Mouse (Mus musculus) neural tube, embryonic 14.5 days (tissue): ENCODE measurements around the gene Svopl. TPM values are rescaled to one million over a fixed set of nuclear protein-coding genes. Genes with fewer than 3 reads are reported as not detected.

Experiments
- ATAC-seq: fragments of 200-750 bp; cut with Nextera tagmentation; 2 replicates; pipeline ENCODE4 v1.8.0; 2017; ENCODE audit warnings: low read depth, mild to moderate bottlenecking, moderate TSS enrichment, moderate library complexity
- H3K27ac ChIP-seq: fragments of 300-500 bp; sonication (generic); 2 replicates; pipeline ENCODE4 v1.5.1; 2014; ENCODE audit warnings: low read depth, mild to moderate bottlenecking, control low read depth, low read length, moderate library complexity, mixed read lengths
- H3K27me3 ChIP-seq: fragments of 300-500 bp; sonication (generic); 2 replicates; pipeline ENCODE4 v1.6.1; 2014; ENCODE audit warnings: low read length; ENCODE audit not compliant: control insufficient read depth, insufficient read depth
- H3K36me3 ChIP-seq: fragments of 300-500 bp; sonication (generic); 2 replicates; pipeline ENCODE4 v1.6.1; 2014; ENCODE audit warnings: low read length, mixed read lengths; ENCODE audit not compliant: control insufficient read depth, insufficient read depth
- H3K4me1 ChIP-seq: fragments of 300-500 bp; sonication (generic); 2 replicates; pipeline ENCODE4 v1.6.1; 2014; ENCODE audit warnings: low read length; ENCODE audit not compliant: control insufficient read depth, insufficient read depth
- H3K4me2 ChIP-seq: fragments of 300-500 bp; sonication (generic); 2 replicates; pipeline ENCODE4 v1.6.1; 2014; ENCODE audit warnings: mild to moderate bottlenecking, low read depth, low read length, control low read depth
- H3K4me3 ChIP-seq: fragments of 300-500 bp; sonication (generic); 2 replicates; pipeline ENCODE4 v1.5.1; 2014; ENCODE audit warnings: low read depth, low read length, control low read depth, mixed read lengths
- H3K9ac ChIP-seq: fragments of 300-500 bp; sonication (generic); replicated peaks from 2 replicates; pipeline ENCODE4 v1.6.1; 2014; ENCODE audit warnings: low read depth, mild to moderate bottlenecking, control low read depth, low read length, mixed read lengths
- H3K9me3 ChIP-seq: fragments of 300-500 bp; sonication (generic); 2 replicates; pipeline ENCODE4 v1.6.1; 2016; ENCODE audit warnings: low read length; ENCODE audit not compliant: control insufficient read depth
- WGBS: fragments of 180-500 bp; shearing (Covaris S2); extraction: QIAGEN DNeasy Blood & Tissue Kit; methylation state at CpG from one replicate; pipeline ENCODE4 v1.1.7; 2014; 5-methylcytosine and 5-hydroxymethylcytosine counted together
- polyA plus RNA-seq: library from polyadenylated mRNA; unstranded; fragments of >200 nt; fragmentation: Nextera tagmentation; extraction: Ambion mirVana; gene quantifications from 2 replicates; pipeline ENCODE4 v1.2.1, GENCODE M21; 2014

Svopl gene
- polyA plus RNA-seq, 1 experiment from 2014 or later = 1.1 TPM

GRCm38 (mm10) chr6:38048800-38049561 lies 2.2 kb upstream of the Svopl start:
- WGBS = 65% methylated on average over 6 of the region's 6 CpGs
- H3K9me3 ChIP-seq = no peaks in the 10 kb centered on the region
- no peak overlapping the region for H3K27ac ChIP-seq
- no peaks in the 10 kb centered on the region for H3K36me3 ChIP-seq
- no peaks in the 10 kb centered on the region for H3K27me3 ChIP-seq
- no peaks in the 10 kb centered on the region for H3K4me1 ChIP-seq
- no peak overlapping the region for H3K9ac ChIP-seq
- H3K4me3 ChIP-seq = no peak overlapping the region
- no peak for ATAC-seq
- no peak overlapping the region for H3K4me2 ChIP-seq

GRCm38 (mm10) chr6:38048003-38048402 lies 1.2 kb upstream of the Svopl start:
- Histone ChIP-seq H3K4me1 (no peaks in the 10 kb centered on the region), H3K9me3 (no peaks in the 10 kb centered on the region), H3K36me3 (no peaks in the 10 kb centered on the region), H3K9ac (no peak overlapping the region), H3K27me3 (no peaks in the 10 kb centered on the region), H3K4me2 (no peak overlapping the region), H3K4me3 (no peak overlapping the region), H3K27ac (no peak overlapping the region)
- ATAC-seq = no peak
- WGBS = 90% methylated on average over 4 of the region's 4 CpGs

- 77% methylated on average over 5 of the region's 5 CpGs for WGBS
- H3K27ac ChIP-seq = no peak overlapping the region
- no peak overlapping the region for H3K4me2 ChIP-seq
- H3K9ac ChIP-seq = no peak overlapping the region
- H3K4me1 ChIP-seq = 0 out of 2 replicates have a peak, but pooled peaks cover 3% of the 10 kb centered on the region
- H3K36me3 ChIP-seq = no peaks in the 10 kb centered on the region
- ATAC-seq = no peak
- H3K9me3 ChIP-seq = no peaks in the 10 kb centered on the region
- no peak overlapping the region for H3K4me3 ChIP-seq
- no peaks in the 10 kb centered on the region for H3K27me3 ChIP-seq
Observed at GRCm38 (mm10) chr6:38032801-38033566, 13.8 kb downstream of the Svopl start.

- 51% methylated on average over 7 of the region's 7 CpGs for WGBS
- Histone ChIP-seq H3K4me2 (no peak overlapping the region), H3K4me1 (0 out of 2 replicates have a peak, but pooled peaks cover 3% of the 10 kb centered on the region), H3K9ac (no peak overlapping the region), H3K4me3 (no peak overlapping the region), H3K27me3 (no peaks in the 10 kb centered on the region), H3K27ac (no peak overlapping the region), H3K9me3 (no peaks in the 10 kb centered on the region), H3K36me3 (no peaks in the 10 kb centered on the region)
- ATAC-seq = no peak
Observed at GRCm38 (mm10) chr6:38031924-38032540, 14.8 kb downstream of the Svopl start.

GRCm38 (mm10) chr6:38028205-38028604 lies 18.6 kb downstream of the Svopl start:
- H3K9ac ChIP-seq = no peak overlapping the region
- H3K4me1 ChIP-seq = 0 out of 2 replicates have a peak, but pooled peaks cover 3% of the 10 kb centered on the region
- no peak overlapping the region for H3K4me2 ChIP-seq
- no peak overlapping the region for H3K27ac ChIP-seq
- H3K9me3 ChIP-seq = no peaks in the 10 kb centered on the region
- 68% methylated on average over 2 of the region's 2 CpGs for WGBS
- H3K36me3 ChIP-seq = no peaks in the 10 kb centered on the region
- H3K4me3 ChIP-seq = no peak overlapping the region
- ATAC-seq = no peak
- H3K27me3 ChIP-seq = no peaks in the 10 kb centered on the region

- Histone ChIP-seq H3K27ac (no peak overlapping the region), H3K4me2 (no peak overlapping the region), H3K4me1 (0 out of 2 replicates have a peak, but pooled peaks cover 3% of the 10 kb centered on the region), H3K9ac (no peak overlapping the region), H3K36me3 (no peaks in the 10 kb centered on the region), H3K27me3 (no peaks in the 10 kb centered on the region), H3K4me3 (no peak overlapping the region), H3K9me3 (no peaks in the 10 kb centered on the region)
- no peak for ATAC-seq
- 47% methylated on average over 1 of the region's 1 CpGs for WGBS
Observed at GRCm38 (mm10) chr6:38027771-38028170, 19.0 kb downstream of the Svopl start.

- WGBS = 40% methylated on average over 7 of the region's 7 CpGs
Observed at GRCm38 (mm10) chr6:38023284-38023683, 23.5 kb downstream of the Svopl start.

GRCm38 (mm10) chr6:38021406-38021805 lies 25.4 kb downstream of the Svopl start:
- H3K4me3 ChIP-seq = no peak overlapping the region
- 90% methylated on average over 7 of the region's 7 CpGs for WGBS
- no peaks in the 10 kb centered on the region for H3K4me1 ChIP-seq
- H3K36me3 ChIP-seq = no peaks in the 10 kb centered on the region
- ATAC-seq = no peak
- H3K9me3 ChIP-seq = no peaks in the 10 kb centered on the region
- no peak overlapping the region for H3K9ac ChIP-seq
- no peak overlapping the region for H3K27ac ChIP-seq
- H3K4me2 ChIP-seq = no peak overlapping the region
- H3K27me3 ChIP-seq = no peaks in the 10 kb centered on the region

More at GRCm38 (mm10) chr6:38023284-38023683, 23.5 kb downstream of the Svopl start:
- Histone ChIP-seq H3K4me3 (no peak overlapping the region), H3K27me3 (no peaks in the 10 kb centered on the region), H3K27ac (no peak overlapping the region), H3K9ac (no peak overlapping the region), H3K36me3 (no peaks in the 10 kb centered on the region), H3K9me3 (no peaks in the 10 kb centered on the region), H3K4me2 (no peak overlapping the region), H3K4me1 (no peaks in the 10 kb centered on the region)
- no peak for ATAC-seq

GRCm38 (mm10) chr6:38012829-38013228 lies 34.0 kb downstream of the Svopl start:
- Histone ChIP-seq H3K4me2 (no peak overlapping the region), H3K4me3 (no peak overlapping the region), H3K27me3 (no peaks in the 10 kb centered on the region), H3K9ac (no peak overlapping the region), H3K4me1 (no peaks in the 10 kb centered on the region), H3K9me3 (no peaks in the 10 kb centered on the region), H3K27ac (no peak overlapping the region), H3K36me3 (no peaks in the 10 kb centered on the region)
- ATAC-seq = no peak
- WGBS = 52% methylated on average over 2 of the region's 2 CpGs
